Mouse (Mus musculus) liver, postnatal 0 days (tissue): ENCODE results near the gene Sez6. TPM values are rescaled to one million over a fixed set of nuclear protein-coding genes. Genes with fewer than 3 reads are reported as not detected.

ENCODE experiments used
- ATAC-seq: fragments of 200-750 bp; cut with Nextera tagmentation; 2 replicates; pipeline ENCODE4 v1.8.0; 2017; ENCODE audit warnings: mild to moderate bottlenecking, moderate library complexity
- DNase-seq: peaks from one replicate; pipeline ENCODE4 v3.0.0-alpha.2; 2016
- H3K27ac ChIP-seq: fragments of 300-500 bp; sonication (generic); 2 replicates; pipeline ENCODE4 v1.5.1; 2014; ENCODE audit warnings: antibody characterized with exemption, moderate library complexity, mild to moderate bottlenecking, low read depth
- H3K27me3 ChIP-seq: fragments of 300-500 bp; sonication (generic); 2 replicates; pipeline ENCODE4 v1.6.1; 2014; ENCODE audit warnings: low read length, control low read depth, mixed read lengths; ENCODE audit not compliant: insufficient read depth
- H3K36me3 ChIP-seq: fragments of 300-500 bp; sonication (generic); replicated peaks from 2 replicates; pipeline ENCODE4 v1.6.1; 2014; ENCODE audit warnings: mild to moderate bottlenecking, control low read depth, low read length, moderate library complexity, mixed read lengths; ENCODE audit not compliant: insufficient read depth
- H3K4me1 ChIP-seq: fragments of 300-500 bp; sonication (generic); 2 replicates; pipeline ENCODE4 v1.6.1; 2014; ENCODE audit warnings: antibody characterized with exemption, mild to moderate bottlenecking, control low read depth; ENCODE audit not compliant: insufficient read depth
- H3K4me2 ChIP-seq: fragments of 300-500 bp; sonication (generic); 2 replicates; pipeline ENCODE4 v1.6.1; 2014; ENCODE audit warnings: low read depth, mild to moderate bottlenecking, low read length, moderate library complexity, mixed read lengths
- H3K4me3 ChIP-seq: fragments of 300-500 bp; sonication (generic); 2 replicates; pipeline ENCODE4 v1.5.1; 2014; ENCODE audit warnings: low read depth, low read length
- H3K9ac ChIP-seq: fragments of 300-500 bp; sonication (generic); replicated peaks from 2 replicates; pipeline ENCODE4 v1.6.1; 2014; ENCODE audit warnings: mild to moderate bottlenecking, moderate library complexity
- H3K9me3 ChIP-seq: fragments of 300-500 bp; sonication (generic); 2 replicates; pipeline ENCODE4 v1.6.1; 2016; ENCODE audit warnings: mild to moderate bottlenecking, control low read depth, low read length, mixed read lengths
- CTCF ChIP-seq: sonication (generic); IDR thresholded peaks from 2 replicates; pipeline ENCODE4 v1.5.1; 2016; ENCODE audit warnings: antibody characterized with exemption, low read depth
- EP300 ChIP-seq: IDR thresholded peaks from 2 replicates; pipeline ENCODE4 v1.6.1; 2016; ENCODE audit warnings: antibody characterized with exemption, low read depth, mild to moderate bottlenecking
- WGBS: fragments of 180-500 bp; shearing (Covaris S2); extraction: QIAGEN DNeasy Blood & Tissue Kit; methylation state at CpG from one replicate; pipeline ENCODE4 v1.1.7; 2014; ENCODE audit not compliant: insufficient replicate concordance; 5-methylcytosine and 5-hydroxymethylcytosine counted together
- polyA plus RNA-seq: library from polyadenylated mRNA; unstranded; fragments of >200 nt; fragmentation: Nextera tagmentation; extraction: Ambion mirVana; gene quantifications from 2 replicates; pipeline ENCODE4 v1.2.1, GENCODE M21; 2015

Sez6 gene
- polyA plus RNA-seq, 1 experiment from 2014 or later = not detected

GRCm38 (mm10) chr11:77936846-77937245, 6.2 kb downstream of the Sez6 start:
- H3K9ac ChIP-seq = no peak overlapping the region
- H3K36me3 ChIP-seq = no peaks in the 10 kb centered on the region
- 7% methylated on average over 8 of the region's 8 CpGs for WGBS
- H3K4me2 ChIP-seq = no peak overlapping the region
- H3K27ac ChIP-seq = no peak overlapping the region
- DNase-seq (no peak), ATAC-seq (no peak)
- peaks cover 49% of the 10 kb centered on the region for H3K27me3 ChIP-seq
- H3K4me1 ChIP-seq = 0 out of 2 replicates have a peak, but pooled peaks cover under 1% of the 10 kb centered on the region
- no peaks in the 10 kb centered on the region for H3K9me3 ChIP-seq
- TF ChIP-seq CTCF = no peak
- H3K4me3 ChIP-seq = no peak overlapping the region

- H3K4me3 ChIP-seq = no peak overlapping the region
- no peaks in the 10 kb centered on the region for H3K9me3 ChIP-seq
- H3K27ac ChIP-seq = no peak overlapping the region
- no peak overlapping the region for H3K9ac ChIP-seq
- H3K4me1 ChIP-seq = no peaks in the 10 kb centered on the region
- peaks cover 39% of the 10 kb centered on the region for H3K27me3 ChIP-seq
- ATAC-seq (no peak), DNase-seq (no peak)
- WGBS = 11% methylated on average over 4 of the region's 4 CpGs
- no peak for TF ChIP-seq CTCF
- no peak for TF ChIP-seq EP300
- H3K36me3 ChIP-seq = no peaks in the 10 kb centered on the region
- no peak overlapping the region for H3K4me2 ChIP-seq
Measured at GRCm38 (mm10) chr11:77937649-77938410, 7.2 kb downstream of the Sez6 start.

- Histone ChIP-seq H3K27me3 (0 out of 2 replicates have a peak, but pooled peaks cover 7% of the 10 kb centered on the region), H3K4me3 (no peak overlapping the region), H3K4me1 (no peaks in the 10 kb centered on the region), H3K27ac (no peak overlapping the region), H3K36me3 (no peaks in the 10 kb centered on the region), H3K4me2 (no peak overlapping the region), H3K9me3 (no peaks in the 10 kb centered on the region), H3K9ac (no peak overlapping the region)
- no peak for ATAC-seq
- WGBS = 32% methylated on average over 5 of the region's 5 CpGs
- TF ChIP-seq CTCF = no peak
- DNase-seq = no peak
Measured at GRCm38 (mm10) chr11:77942230-77942629, 11.6 kb downstream of the Sez6 start.

- H3K36me3 ChIP-seq = no peaks in the 10 kb centered on the region
- H3K27ac ChIP-seq = no peak overlapping the region
- DNase-seq = no peak
- no peak overlapping the region for H3K4me2 ChIP-seq
- no peak overlapping the region for H3K9ac ChIP-seq
- 15% methylated on average over 9 of the region's 9 CpGs for WGBS
- H3K4me1 ChIP-seq = no peaks in the 10 kb centered on the region
- no peak for ATAC-seq
- no peaks in the 10 kb centered on the region for H3K9me3 ChIP-seq
- TF ChIP-seq EP300 = no peak
- no peak for TF ChIP-seq CTCF
- H3K4me3 ChIP-seq = no peak overlapping the region
- H3K27me3 ChIP-seq = peaks cover 6% of the 10 kb centered on the region; the same call in 1 of the 2 replicates
Measured at GRCm38 (mm10) chr11:77947860-77948259, 17.3 kb downstream of the Sez6 start.

- no peak for DNase-seq
Measured at GRCm38 (mm10) chr11:77950125-77950685, 19.6 kb downstream of the Sez6 start.

GRCm38 (mm10) chr11:77950797-77951228, 20.2 kb downstream of the Sez6 start:
- Histone ChIP-seq H3K27me3 (peaks cover 9% of the 10 kb centered on the region; the same call in 1 of the 2 replicates), H3K4me1 (no peaks in the 10 kb centered on the region), H3K27ac (no peak overlapping the region), H3K36me3 (no peaks in the 10 kb centered on the region), H3K4me3 (no peak overlapping the region), H3K9me3 (no peaks in the 10 kb centered on the region), H3K9ac (no peak overlapping the region), H3K4me2 (no peak overlapping the region)
- DNase-seq (no peak), ATAC-seq (no peak)
- no peak for TF ChIP-seq CTCF
- no peak for TF ChIP-seq EP300
- WGBS = 46% methylated on average over 5 of the region's 5 CpGs

More at GRCm38 (mm10) chr11:77950125-77950685, 19.6 kb downstream of the Sez6 start:
- H3K36me3 ChIP-seq = no peaks in the 10 kb centered on the region
- ATAC-seq = no peak
- no peak overlapping the region for H3K27ac ChIP-seq
- H3K4me2 ChIP-seq = no peak overlapping the region
- H3K4me3 ChIP-seq = no peak overlapping the region
- no peaks in the 10 kb centered on the region for H3K9me3 ChIP-seq
- no peak overlapping the region for H3K9ac ChIP-seq
- 27% methylated on average over 12 of the region's 12 CpGs for WGBS
- TF ChIP-seq EP300 = no peak
- no peak for TF ChIP-seq CTCF
- H3K4me1 ChIP-seq = no peaks in the 10 kb centered on the region
- H3K27me3 ChIP-seq = peaks cover 9% of the 10 kb centered on the region; the same call in 1 of the 2 replicates
